Mouse (Mus musculus): ENCODE results near the gene Coq9.

The Coq9 gene

GRCm38 (mm10) chr8:94837662-94838574 lies at the start of gene Coq9, which contains the start of gene Ciapin1:
Gene Coq9, plus strand, starts transcription at chr8:94838321.
Gene Ciapin1, minus strand, starts transcription at chr8:94838358.
- DNase-seq (ENCODE audit: low spot score in 2 of 2), result peak; percentile 91 to 95

- no peak for DNase-seq (ENCODE audit: low spot score in 2 of 2)
Observed at GRCm38 (mm10) chr8:94789256-94789955, 48.7 kb upstream of the Coq9 start.

GRCm38 (mm10) chr8:94794368-94794767 lies 43.8 kb upstream of the Coq9 start:
- DNase-seq (ENCODE audit: low spot score in 2 of 2), result no peak

GRCm38 (mm10) chr8:94794782-94795181 lies 43.3 kb upstream of the Coq9 start:
- DNase-seq (ENCODE audit: low spot score in 2 of 2), result no peak

DNA sequence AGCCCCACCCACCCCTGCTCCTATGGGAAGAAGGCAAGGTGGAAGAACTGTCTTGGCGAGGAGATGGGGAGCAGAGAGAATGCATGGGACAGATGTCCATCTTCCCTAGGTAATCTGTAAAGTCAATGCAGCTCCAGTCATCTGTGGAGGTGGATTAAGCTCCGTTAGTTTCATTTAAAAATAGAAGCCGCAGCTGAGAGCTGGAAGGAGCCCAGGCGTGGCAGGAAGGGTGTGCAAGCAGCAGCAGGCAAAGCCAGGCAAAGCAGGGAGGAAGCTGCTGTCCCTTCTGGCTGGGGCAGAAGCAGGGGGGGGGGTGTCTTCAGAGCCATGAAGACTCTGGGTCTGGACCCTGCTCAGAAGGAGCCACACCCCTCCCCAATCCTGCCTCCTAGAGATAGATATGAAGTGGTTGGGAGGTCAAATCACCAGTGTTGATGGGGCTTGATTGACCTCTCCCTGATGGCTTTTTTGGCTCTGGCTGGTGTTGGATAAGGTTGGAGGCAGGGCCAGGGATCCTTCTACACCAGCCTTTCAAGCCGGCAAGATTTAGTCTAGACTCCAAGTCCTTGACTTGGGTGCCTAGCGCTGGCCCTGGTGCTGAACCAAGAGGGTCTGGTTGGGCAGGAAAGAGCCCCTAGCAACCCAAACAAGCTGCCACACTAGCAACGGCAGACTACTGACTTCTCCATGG lies 37.7 kb upstream of the Coq9 start:
- no peak for DNase-seq (ENCODE audit: low spot score in 2 of 2)

- no peak for DNase-seq (ENCODE audit: low spot score in 2 of 2)
Observed at GRCm38 (mm10) chr8:94801293-94802095, 36.6 kb upstream of the Coq9 start.

DNA sequence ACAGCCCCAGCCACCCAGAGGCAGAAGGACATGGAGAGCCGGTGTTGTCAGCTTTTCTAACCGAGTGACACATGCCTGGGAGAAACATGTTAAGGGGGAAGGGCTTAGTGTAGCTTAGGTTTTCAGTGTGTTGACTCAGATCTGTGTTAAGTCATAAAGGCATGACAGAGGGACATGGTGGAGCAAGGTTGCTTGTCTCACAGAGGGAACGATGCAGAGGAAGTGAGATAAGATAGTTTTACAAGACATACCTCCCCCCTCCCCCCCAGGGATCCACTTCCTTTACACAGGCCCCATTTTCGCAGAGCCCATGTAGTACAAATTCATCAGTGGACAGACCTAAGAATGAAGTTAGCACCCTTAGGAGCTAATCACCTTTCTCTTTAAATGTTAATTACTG lies 35.7 kb upstream of the Coq9 start:
- no peak for DNase-seq (ENCODE audit: low spot score in 2 of 2)

- DNase-seq (ENCODE audit: low spot score in 2 of 2), result no peak
Observed at GRCm38 (mm10) chr8:94803551-94803950, 34.6 kb upstream of the Coq9 start.

DNA sequence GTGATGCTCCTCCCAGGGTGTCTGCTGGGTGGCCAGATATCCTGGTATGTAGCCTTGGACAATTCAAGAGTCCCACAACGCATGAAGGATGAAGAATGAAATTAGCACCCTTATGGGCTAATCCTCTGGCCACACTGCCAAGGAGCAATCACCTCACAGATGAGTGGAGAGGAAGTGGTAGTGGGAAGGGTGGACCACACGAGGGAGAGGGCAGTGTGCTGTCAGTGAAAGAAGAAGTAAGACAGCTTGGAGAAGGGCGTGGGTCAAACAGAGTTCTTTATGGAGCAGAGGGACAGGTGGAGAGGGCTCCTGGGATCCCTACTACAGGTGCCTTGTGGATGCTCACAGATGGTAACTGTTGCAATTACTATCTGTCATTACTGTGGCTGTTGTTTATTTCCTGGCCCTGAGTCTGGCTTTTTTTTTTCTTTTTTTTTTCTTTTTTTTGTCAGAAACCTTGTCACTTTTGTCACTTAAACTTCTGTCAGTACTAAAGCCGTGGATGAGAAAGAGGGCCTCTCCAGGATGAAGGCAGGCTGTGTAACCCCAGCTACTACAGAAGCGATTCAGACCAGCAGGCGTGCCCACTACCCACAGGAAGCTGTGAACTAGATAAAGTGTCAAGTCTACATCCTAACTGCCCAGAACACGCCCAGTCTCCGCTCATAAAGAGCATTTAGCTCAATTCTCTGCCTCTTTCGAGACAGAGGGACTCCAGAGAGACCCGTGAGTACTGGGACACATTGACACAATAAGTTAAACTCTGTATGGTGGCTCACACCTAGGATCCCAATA lies 33.4 kb upstream of the Coq9 start:
- DNase-seq (ENCODE audit: low spot score in 2 of 2), result no peak

DNA sequence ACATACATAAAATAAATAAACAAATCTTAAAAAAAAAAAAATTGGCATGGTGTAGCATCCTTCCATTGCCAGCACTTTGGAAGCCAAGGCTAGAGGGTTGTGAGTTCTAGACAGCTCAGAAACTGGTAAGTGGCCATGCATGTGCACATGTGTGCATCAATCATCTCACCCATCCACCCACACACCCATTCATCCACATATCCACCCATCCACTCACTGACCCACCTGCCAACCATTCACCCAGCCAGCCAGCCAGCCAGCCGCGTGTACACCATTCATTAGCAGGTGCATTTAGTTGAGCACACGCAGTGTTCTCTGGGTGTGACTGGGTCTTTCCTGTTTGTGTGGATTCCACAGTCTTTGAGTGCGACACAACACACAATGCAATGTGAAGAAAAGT lies 32.3 kb upstream of the Coq9 start:
- DNase-seq (ENCODE audit: low spot score in 2 of 2), result no peak

DNA sequence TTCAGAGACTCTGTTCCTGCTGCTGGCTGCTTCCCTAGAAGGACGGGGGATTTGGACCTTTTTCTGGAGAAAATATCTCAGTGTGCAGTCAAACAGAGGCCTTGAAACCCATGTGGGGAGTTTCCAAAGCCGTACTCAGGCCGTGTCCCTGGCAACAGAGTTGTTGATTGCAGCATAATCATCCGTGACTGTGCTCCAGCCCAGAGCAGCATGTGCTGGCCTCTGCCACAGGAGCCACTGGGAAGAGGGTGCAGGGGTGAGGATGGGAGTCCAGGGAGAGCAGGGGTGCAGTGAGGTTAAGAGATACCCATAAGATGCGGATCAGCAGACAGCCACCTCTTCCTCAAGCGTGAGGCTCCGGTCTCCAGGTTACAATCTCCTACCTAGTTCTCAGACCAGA lies 30.6 kb upstream of the Coq9 start:
- no peak for DNase-seq (ENCODE audit: low spot score in 2 of 2)

DNA sequence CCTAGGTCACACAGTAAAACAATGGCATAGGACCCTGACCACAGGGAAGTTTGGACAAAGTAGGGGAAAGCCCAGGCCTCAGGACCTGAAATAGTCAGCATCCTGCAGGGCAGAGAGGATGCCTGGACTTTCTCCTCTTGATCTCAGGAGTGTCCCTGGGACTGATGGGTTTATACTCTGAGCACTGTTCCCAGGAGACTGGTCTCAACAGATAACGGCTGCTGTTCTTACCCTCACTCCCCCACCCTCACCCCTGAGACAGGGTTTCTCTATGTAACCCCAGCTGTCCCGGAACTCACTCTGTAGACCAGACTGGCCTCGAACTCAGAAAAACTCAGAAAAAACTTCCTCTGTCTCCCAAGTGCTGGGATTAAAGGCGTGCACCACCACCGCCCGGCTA lies 29.7 kb upstream of the Coq9 start:
- DNase-seq (ENCODE audit: low spot score in 2 of 2), result no peak

- no peak for DNase-seq (ENCODE audit: low spot score in 2 of 2)
Observed at GRCm38 (mm10) chr8:94810153-94810552, 28.0 kb upstream of the Coq9 start, which contains the start of gene Ccl17. Gene Ccl17, plus strand, starts transcription at chr8:94810453.

- no peak for DNase-seq (ENCODE audit: low spot score in 2 of 2)
Observed at GRCm38 (mm10) chr8:94810855-94811254, 27.3 kb upstream of the Coq9 start.

DNA sequence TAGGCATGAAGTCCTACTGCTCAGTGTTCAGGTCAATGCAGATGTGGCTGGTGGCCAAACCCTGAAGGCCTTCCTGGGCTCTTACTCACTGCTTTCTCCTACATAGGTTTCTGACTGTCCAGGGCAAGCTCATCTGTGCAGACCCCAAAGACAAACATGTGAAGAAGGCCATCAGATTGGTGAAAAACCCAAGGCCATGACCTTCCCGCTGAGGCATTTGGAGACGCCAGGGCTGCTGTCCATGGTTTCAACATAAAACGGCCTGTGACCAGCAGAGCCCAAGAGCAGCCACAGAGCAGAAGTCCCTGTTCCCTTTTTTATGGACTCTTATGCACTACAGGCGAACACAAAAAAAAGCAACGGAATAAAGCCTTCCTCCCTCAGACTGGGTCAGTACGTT lies 26.5 kb upstream of the Coq9 start:
- DNase-seq (ENCODE audit: low spot score in 2 of 2), result no peak

DNA sequence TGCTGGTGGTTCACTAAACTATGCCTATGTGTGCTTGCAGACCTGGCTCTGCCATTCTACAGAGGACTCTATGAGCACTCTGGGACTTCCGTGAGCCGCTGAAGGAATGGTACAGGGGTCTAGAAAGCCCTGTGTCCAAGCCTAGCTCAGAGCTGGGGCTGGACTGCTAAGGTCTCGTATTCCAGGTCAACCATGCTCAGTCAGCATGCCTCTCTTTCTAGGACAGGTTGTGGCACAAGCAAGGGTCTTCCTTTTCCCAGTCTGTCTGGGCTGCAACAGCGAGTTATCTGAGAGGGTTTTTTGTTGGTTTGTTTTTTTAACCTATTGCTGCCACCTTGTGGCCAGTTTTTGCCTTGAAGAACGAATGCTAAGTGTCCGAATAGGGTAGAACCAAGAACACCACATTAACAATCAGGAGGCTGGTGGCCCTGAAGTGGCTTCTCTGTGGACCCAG lies 25.4 kb upstream of the Coq9 start:
- DNase-seq (ENCODE audit: low spot score in 2 of 2), result peak; percentile 71 to 87

DNA sequence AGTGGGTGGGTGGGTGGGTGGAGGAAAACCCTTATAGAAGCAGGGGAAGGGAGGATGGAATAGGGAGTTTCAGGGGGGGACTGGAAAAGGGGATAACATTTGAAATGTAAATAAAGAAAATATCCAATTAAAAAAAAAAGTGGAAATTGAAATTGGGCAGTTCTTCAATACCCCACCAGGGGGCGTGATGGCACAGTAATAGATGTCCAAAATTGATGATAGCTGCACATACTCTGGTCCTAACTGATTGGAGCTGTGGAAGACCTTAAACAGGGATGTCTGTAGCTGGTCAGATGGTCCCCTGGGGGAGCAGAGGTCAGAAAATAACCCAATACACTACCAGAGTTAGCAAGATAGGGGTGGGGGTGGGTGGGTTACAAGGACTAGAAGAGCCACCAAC lies 23.6 kb upstream of the Coq9 start:
- DNase-seq (ENCODE audit: low spot score in 2 of 2), result peak in 1 of 2 experiments; percentile 32

DNA sequence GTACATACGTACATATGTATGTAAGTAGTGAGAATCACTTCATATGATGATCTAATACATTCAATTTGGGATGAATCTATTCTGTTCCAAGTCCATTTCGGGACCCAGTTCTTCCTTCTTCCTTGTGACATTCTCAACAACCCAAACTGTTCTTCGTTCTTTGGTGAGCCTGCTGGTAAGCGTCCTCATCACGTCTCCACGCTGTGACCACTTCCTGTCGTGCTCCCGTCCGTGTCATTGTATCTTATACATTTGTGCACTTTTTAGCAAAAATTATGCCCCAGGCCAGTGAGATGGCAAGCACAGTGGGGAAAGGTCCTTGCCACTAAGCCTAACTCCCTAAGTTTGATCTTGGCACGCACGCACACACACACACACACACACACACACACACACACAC lies 20.2 kb upstream of the Coq9 start:
- DNase-seq (ENCODE audit: low spot score in 2 of 2), result no peak

DNA sequence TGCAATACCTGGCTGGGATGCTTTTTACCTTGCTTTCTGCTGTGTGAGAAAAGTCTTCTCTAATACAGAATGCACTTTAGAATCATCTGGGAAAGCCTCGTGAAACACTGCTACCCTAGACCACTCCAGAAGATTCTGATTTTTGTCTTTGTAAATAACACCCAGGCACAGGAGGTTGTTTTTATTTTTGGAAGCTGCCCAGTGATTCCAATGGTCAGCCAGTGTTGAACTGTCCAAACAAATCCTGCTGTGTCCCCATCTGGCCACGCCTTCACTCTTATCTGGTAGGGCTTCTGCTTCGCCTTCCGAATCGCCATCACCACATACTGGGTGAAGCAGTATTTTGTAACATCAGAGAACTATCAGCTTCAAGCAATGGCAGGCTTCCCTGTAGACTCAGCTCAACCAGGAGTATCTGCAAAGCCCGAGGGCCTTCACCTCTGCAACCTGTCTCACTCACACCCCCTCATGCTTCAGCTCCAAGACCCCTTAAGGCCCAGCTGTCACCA lies 18.4 kb upstream of the Coq9 start:
- no peak for DNase-seq (ENCODE audit: low spot score in 2 of 2)

DNA sequence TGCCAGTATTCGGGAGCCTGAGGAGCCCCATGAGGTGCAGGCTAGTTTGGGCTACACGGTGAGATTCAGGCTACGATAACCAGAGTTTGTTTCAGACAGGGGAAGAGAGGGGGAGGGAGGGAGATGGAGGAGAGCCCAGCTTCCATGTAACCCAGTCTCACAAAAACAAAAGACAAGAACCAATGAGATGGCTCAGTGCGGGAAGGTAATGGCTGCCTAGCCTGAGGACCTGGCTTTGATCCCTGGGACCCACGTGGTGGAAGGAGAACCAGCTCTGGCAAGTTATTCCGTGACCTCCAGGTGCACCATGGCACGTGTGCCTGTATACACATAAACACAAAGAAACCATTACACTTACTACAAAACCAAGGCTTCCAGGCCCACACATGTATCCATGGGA lies 17.6 kb upstream of the Coq9 start:
- DNase-seq (ENCODE audit: low spot score in 2 of 2), result no peak

All from spleen, postnatal 14 days (tissue).